Mouse (Mus musculus) C2C12 (cell line): ENCODE measurements at regions not wholly inside any gene's neighbourhood (a gene's known extent, or its start where the extent isn't known, plus 50 kb on each side); places are given as distances from the start of the nearest gene placed in this dataset.

ENCODE experiments used
- H3K27me3 ChIP-seq: one replicate; pipeline ENCODE4 v1.6.1; 2011; ENCODE audit not compliant: control insufficient read depth, insufficient read depth, insufficient read length
- H3K36me3 ChIP-seq: one replicate; pipeline ENCODE4 v1.6.1; 2011; ENCODE audit not compliant: control insufficient read depth, insufficient read depth
- H3K4me3 ChIP-seq: one replicate; pipeline ENCODE4 v1.5.1; 2011; ENCODE audit warnings: mild to moderate bottlenecking, control low read depth; ENCODE audit not compliant: poor library complexity, insufficient read depth, severe bottlenecking
- H3K79me2 ChIP-seq: one replicate; pipeline ENCODE4 v1.6.1; 2011; ENCODE audit not compliant: control insufficient read depth, insufficient read depth
- H3K79me3 ChIP-seq: one replicate; pipeline ENCODE4 v1.6.1; 2011; ENCODE audit warnings: low read depth, control low read depth
- H3ac ChIP-seq: one replicate; pipeline ENCODE3; 2011; ENCODE audit warnings: low read depth; ENCODE audit not compliant: control insufficient read depth, insufficient read length
- CEBPB ChIP-seq: IDR thresholded peaks from one replicate; pipeline ENCODE4 v1.6.1; 2011; ENCODE audit warnings: low read depth, mild to moderate bottlenecking, control low read depth, moderate library complexity
- CTCF ChIP-seq: IDR thresholded peaks from one replicate; pipeline ENCODE4 v1.5.1; 2011; ENCODE audit not compliant: control insufficient read depth, insufficient read depth, insufficient read length
- FOSL1 ChIP-seq: IDR thresholded peaks from one replicate; pipeline ENCODE4 v1.8.0; 2011; ENCODE audit warnings: mild to moderate bottlenecking, low read length; ENCODE audit not compliant: poor library complexity, insufficient read depth, severe bottlenecking
- MAX ChIP-seq: IDR thresholded peaks from one replicate; pipeline ENCODE4 v1.6.1; 2011; ENCODE audit warnings: mild to moderate bottlenecking, control low read depth
- MYOD1 ChIP-seq: IDR thresholded peaks from one replicate; pipeline ENCODE4 v1.6.1; 2011; ENCODE audit warnings: low read depth; ENCODE audit not compliant: control insufficient read depth, insufficient read length
- MYOG ChIP-seq: IDR thresholded peaks from one replicate; pipeline ENCODE4 v1.6.1; 2011; ENCODE audit not compliant: control insufficient read depth, insufficient read length; ENCODE audit errors: extremely low read depth
- USF1 ChIP-seq: IDR thresholded peaks from one replicate; pipeline ENCODE4 v1.6.1; 2011; ENCODE audit warnings: low read depth, mild to moderate bottlenecking, control low read depth, moderate library complexity

DNA sequence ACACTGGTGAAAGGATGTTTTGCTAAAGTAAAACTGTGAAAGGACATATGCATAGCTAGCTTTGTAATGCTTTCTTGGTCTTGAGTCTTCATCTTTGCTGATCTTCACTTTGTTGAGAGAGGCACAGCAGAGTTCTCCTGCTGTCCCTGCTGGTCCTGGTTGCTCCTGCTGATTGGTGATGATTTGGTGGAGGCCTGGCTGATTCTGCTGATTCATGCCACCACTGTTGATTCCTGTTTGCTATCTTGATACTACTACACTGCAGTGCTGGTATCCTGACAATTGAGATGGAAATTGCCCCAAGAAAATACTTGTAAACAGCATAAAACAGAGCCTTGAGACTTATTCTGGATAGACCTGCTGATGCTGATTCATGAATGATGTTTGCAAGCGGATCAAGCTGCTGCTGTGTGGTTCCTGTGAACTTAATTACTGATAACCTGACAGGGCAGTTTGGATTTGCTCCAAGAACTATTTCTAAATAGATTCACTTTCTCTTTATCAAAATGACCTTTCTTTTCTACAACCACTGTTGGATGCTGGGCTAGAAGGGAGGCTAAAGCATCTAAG, 1249.0 kb upstream of the Cited2 start:
- TF ChIP-seq CEBPB (no peak), FOSL1 (no peak), MYOD1 (no peak), USF1 (no peak), MYOG (no peak), MAX (no peak), CTCF (no peak)
- no peak overlapping the region for H3ac ChIP-seq
- H3K36me3 ChIP-seq = no peaks in the 10 kb centered on the region
- no peaks in the 10 kb centered on the region for H3K79me3 ChIP-seq
- H3K79me2 ChIP-seq = no peaks in the 10 kb centered on the region
- H3K4me3 ChIP-seq = no peak overlapping the region
- H3K27me3 ChIP-seq = no peaks in the 10 kb centered on the region

DNA sequence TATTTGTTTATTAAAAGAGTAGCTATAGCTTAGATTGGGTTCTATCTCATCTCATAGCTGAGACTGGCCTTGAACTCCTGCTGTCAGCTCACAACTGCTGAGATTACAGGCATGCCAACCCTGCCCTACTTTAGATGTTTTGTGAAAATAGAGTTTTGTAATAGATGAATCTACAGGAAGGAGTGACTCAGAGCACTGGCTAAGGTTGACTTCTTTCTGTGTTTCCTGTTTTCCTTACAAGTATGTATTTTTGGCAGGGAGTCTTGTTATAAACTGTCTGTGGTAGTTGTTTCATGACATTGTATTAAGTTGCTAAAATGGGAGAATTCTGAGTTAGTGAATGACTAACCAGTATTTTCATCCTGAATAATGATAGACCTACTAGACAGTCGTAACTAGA, 1224.4 kb upstream of the Cited2 start:
- Histone ChIP-seq H3K79me3 (no peaks in the 10 kb centered on the region), H3K4me3 (no peak overlapping the region), H3K27me3 (no peaks in the 10 kb centered on the region), H3K79me2 (no peaks in the 10 kb centered on the region), H3ac (no peak overlapping the region), H3K36me3 (no peaks in the 10 kb centered on the region)
- TF ChIP-seq CTCF (no peak), FOSL1 (peak; percentile 9), MAX (no peak), MYOG (no peak), CEBPB (peak; percentile 48)

GRCm38 (mm10) chr10:16507681-16508080, 1215.3 kb upstream of the Cited2 start:
- Histone ChIP-seq H3K27me3 (no peaks in the 10 kb centered on the region), H3K79me2 (no peaks in the 10 kb centered on the region), H3ac (no peak overlapping the region), H3K4me3 (no peak overlapping the region), H3K79me3 (no peaks in the 10 kb centered on the region), H3K36me3 (no peaks in the 10 kb centered on the region)
- peak; percentile 57 for TF ChIP-seq FOSL1
- peak; percentile 64 for TF ChIP-seq CEBPB
- no peak for TF ChIP-seq MAX
- TF ChIP-seq USF1 = no peak
- no peak for TF ChIP-seq CTCF

GRCm38 (mm10) chr10:16508161-16508560, 1214.9 kb upstream of the Cited2 start:
- Histone ChIP-seq H3K4me3 (no peak overlapping the region), H3K36me3 (no peaks in the 10 kb centered on the region), H3K79me2 (no peaks in the 10 kb centered on the region), H3K79me3 (no peaks in the 10 kb centered on the region), H3ac (no peak overlapping the region), H3K27me3 (no peaks in the 10 kb centered on the region)
- TF ChIP-seq CEBPB = peak; percentile 79
- no peak for TF ChIP-seq MAX
- no peak for TF ChIP-seq MYOG
- peak; percentile 84 for TF ChIP-seq FOSL1
- no peak for TF ChIP-seq MYOD1

DNA sequence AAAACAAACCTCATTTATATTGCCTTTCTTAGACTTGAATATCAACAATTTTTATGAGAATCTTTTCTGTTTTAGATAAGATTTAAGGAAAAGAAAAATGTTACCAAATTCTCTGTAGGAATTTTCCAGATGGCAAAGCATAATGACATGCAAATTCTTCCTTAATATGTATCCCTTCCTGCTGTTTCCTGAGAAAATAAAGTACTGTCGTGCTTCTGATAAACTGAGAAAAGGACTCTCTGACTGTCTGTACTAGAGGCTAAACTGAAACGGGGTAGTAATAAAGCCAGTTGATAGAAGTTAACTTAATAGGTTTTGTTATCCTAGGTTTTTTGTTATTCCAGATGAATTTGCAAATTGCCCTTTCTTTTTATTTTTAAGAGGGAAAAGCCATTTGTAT, 1208.4 kb upstream of the Cited2 start:
- no peaks in the 10 kb centered on the region for H3K27me3 ChIP-seq
- no peaks in the 10 kb centered on the region for H3K79me3 ChIP-seq
- no peak for TF ChIP-seq CEBPB
- TF ChIP-seq MAX = no peak
- no peak for TF ChIP-seq CTCF
- TF ChIP-seq MYOD1 = no peak
- TF ChIP-seq USF1 = no peak
- no peak for TF ChIP-seq FOSL1
- no peak for TF ChIP-seq MYOG
- no peak overlapping the region for H3ac ChIP-seq
- no peaks in the 10 kb centered on the region for H3K79me2 ChIP-seq
- H3K4me3 ChIP-seq = no peak overlapping the region
- H3K36me3 ChIP-seq = no peaks in the 10 kb centered on the region

DNA sequence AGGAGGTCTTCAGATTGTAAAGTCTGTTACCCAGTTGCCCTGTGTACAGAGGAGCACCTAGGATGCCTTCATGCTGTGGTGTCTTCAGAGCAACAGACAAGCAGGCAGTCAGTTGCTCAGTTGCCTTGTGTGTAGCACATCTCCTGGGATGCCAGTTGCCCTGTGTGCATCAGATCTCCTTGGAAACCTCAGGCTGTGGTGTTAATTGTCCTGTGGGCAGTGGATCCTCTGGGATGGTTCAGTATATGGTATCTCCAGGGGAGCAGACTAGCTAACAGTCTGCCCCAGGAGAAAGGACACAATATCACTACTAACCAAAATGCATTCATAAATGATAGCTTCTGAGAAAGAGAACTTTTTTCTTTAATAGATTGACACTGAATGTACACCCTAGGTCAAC, 1201.1 kb upstream of the Cited2 start:
- Histone ChIP-seq H3K79me3 (no peaks in the 10 kb centered on the region), H3K4me3 (no peak overlapping the region), H3K79me2 (no peaks in the 10 kb centered on the region), H3K27me3 (no peaks in the 10 kb centered on the region), H3K36me3 (no peaks in the 10 kb centered on the region), H3ac (no peak overlapping the region)
- TF ChIP-seq MYOG (no peak), CTCF (no peak), MYOD1 (no peak), USF1 (no peak), FOSL1 (no peak)
